Mouse (Mus musculus) kidney, adult 2 months (tissue): ENCODE results near the gene Park7. TPM values are rescaled to one million over a fixed set of nuclear protein-coding genes. Genes with fewer than 3 reads are reported as not detected.
"Not testable (repeated sequence)": the region's sequence is repeated elsewhere in the genome, so short reads cannot be mapped to it uniquely, and the experiment has no call there.

ENCODE experiments used
- DNase-seq: peaks from one replicate; pipeline ENCODE4 v3.0.0; 2021
- H3K27ac ChIP-seq: fragments of 200-500 bp; 2 replicates; pipeline ENCODE4 v1.5.1; 2012; ENCODE audit warnings: low read depth, low read length, control low read depth, inconsistent platforms; ENCODE audit not compliant: insufficient read depth
- H3K27me3 ChIP-seq: fragments of 200-500 bp; replicated peaks from 2 replicates; pipeline ENCODE4 v1.6.1; 2012; ENCODE audit warnings: mild to moderate bottlenecking, moderate library complexity, low read length, inconsistent platforms; ENCODE audit not compliant: control insufficient read depth, insufficient read depth
- H3K36me3 ChIP-seq: fragments of 200-500 bp; 2 replicates; pipeline ENCODE4 v1.6.1; 2012; ENCODE audit warnings: mild to moderate bottlenecking, moderate library complexity, low read length, inconsistent platforms; ENCODE audit not compliant: control insufficient read depth, insufficient read depth
- H3K4me1 ChIP-seq: fragments of 200-500 bp; 2 replicates; pipeline ENCODE4 v1.6.1; 2011; ENCODE audit warnings: low read length; ENCODE audit not compliant: control insufficient read depth, insufficient read depth
- H3K4me3 ChIP-seq: fragments of 200-500 bp; 2 replicates; pipeline ENCODE4 v1.5.1; 2011; ENCODE audit warnings: mild to moderate bottlenecking, low read depth, low read length, control low read depth; ENCODE audit not compliant: insufficient read depth
- CTCF ChIP-seq: fragments of 200-500 bp; conservative IDR thresholded peaks from 2 replicates; pipeline ENCODE4 v1.5.1; 2011; ENCODE audit warnings: low read depth, mild to moderate bottlenecking, control low read depth, low read length, moderate library complexity, mixed read lengths; ENCODE audit not compliant: insufficient read depth, insufficient read length
- POLR2A ChIP-seq: fragments of 200-500 bp; IDR thresholded peaks from one replicate; pipeline ENCODE4 v1.6.1; 2011; ENCODE audit warnings: low read depth, low read length, control low read depth
- WGBS: fragments of 180-500 bp; shearing (Covaris S2); methylation state at CpG from one replicate; pipeline ENCODE4 v1.1.7; 2018; 5-methylcytosine and 5-hydroxymethylcytosine counted together
- polyA plus RNA-seq: library from polyadenylated mRNA; depleted of rRNA; stranded (reverse); fragments of >200 nt; gene quantifications from 2 replicates; pipeline ENCODE4 v1.2.3, GENCODE M21; 2012

The Park7 gene
- polyA plus RNA-seq, 1 experiment = 444 TPM

- WGBS = 84% methylated on average over 10 of the region's 10 CpGs
Observed at GRCm38 (mm10) chr4:150875393-150875792, 38.8 kb downstream of the Park7 start.

GRCm38 (mm10) chr4:150874416-150874815, 39.8 kb downstream of the Park7 start:
- not testable (repeated sequence) for H3K27me3 ChIP-seq, DNase-seq
- WGBS = 49% methylated on average over 4 of the region's 4 CpGs

More at GRCm38 (mm10) chr4:150875393-150875792, 38.8 kb downstream of the Park7 start:
- no peak overlapping the region for H3K27ac ChIP-seq
- H3K27me3 ChIP-seq = no peaks in the 10 kb centered on the region
- TF ChIP-seq POLR2A = no peak
- no peak for TF ChIP-seq CTCF
- H3K4me3 ChIP-seq = no peak overlapping the region
- peak; percentile 1 for DNase-seq
- peaks cover 5% of the 10 kb centered on the region; the same call in 1 of the 2 replicates for H3K4me1 ChIP-seq
- no peaks in the 10 kb centered on the region for H3K36me3 ChIP-seq

GRCm38 (mm10) chr4:150872681-150873080, 41.6 kb downstream of the Park7 start:
- 56% methylated on average over 8 of the region's 8 CpGs for WGBS
- DNase-seq = no peak
- Histone ChIP-seq H3K36me3 (peaks cover 5% of the 10 kb centered on the region; the same call in 1 of the 2 replicates), H3K4me3 (no peak overlapping the region), H3K27ac (no peak overlapping the region), H3K27me3 (no peaks in the 10 kb centered on the region), H3K4me1 (peaks cover 13% of the 10 kb centered on the region; the same call in 1 of the 2 replicates)
- no peak for TF ChIP-seq POLR2A
- no peak for TF ChIP-seq CTCF

More at GRCm38 (mm10) chr4:150874416-150874815, 39.8 kb downstream of the Park7 start:
- not testable (repeated sequence) for H3K27ac ChIP-seq, H3K36me3 ChIP-seq, H3K4me3 ChIP-seq
- peaks cover 11% of the 10 kb centered on the region; the same call in 1 of the 2 replicates for H3K4me1 ChIP-seq

GRCm38 (mm10) chr4:150872139-150872651, 42.0 kb downstream of the Park7 start:
- WGBS = 34% methylated on average over 9 of the region's 9 CpGs
- Histone ChIP-seq H3K27ac (peak overlapping the region; percentile 47), H3K4me1 (peaks cover 13% of the 10 kb centered on the region; the same call in 1 of the 2 replicates), H3K36me3 (peaks cover 10% of the 10 kb centered on the region; the same call in 1 of the 2 replicates), H3K27me3 (no peaks in the 10 kb centered on the region), H3K4me3 (no peak overlapping the region)
- no peak for TF ChIP-seq CTCF
- TF ChIP-seq POLR2A = no peak
- peak; percentile 76 for DNase-seq

GRCm38 (mm10) chr4:150871392-150872138, 42.7 kb downstream of the Park7 start:
- H3K4me1 ChIP-seq = peaks cover 13% of the 10 kb centered on the region; the same call in 1 of the 2 replicates
- 22% methylated on average over 10 of the region's 10 CpGs for WGBS
- no peak overlapping the region for H3K4me3 ChIP-seq
- peak overlapping the region; percentile 4 for H3K27ac ChIP-seq
- peaks cover 11% of the 10 kb centered on the region; the same call in 1 of the 2 replicates for H3K36me3 ChIP-seq
- DNase-seq = peak; percentile 82
- H3K27me3 ChIP-seq = no peaks in the 10 kb centered on the region
- TF ChIP-seq POLR2A (peak; percentile 46), CTCF (no peak)

- TF ChIP-seq POLR2A = no peak
- peaks cover 14% of the 10 kb centered on the region; the same call in 1 of the 2 replicates for H3K4me1 ChIP-seq
- WGBS = 72% methylated on average over 13 of the region's 13 CpGs
- H3K27ac ChIP-seq = peak overlapping the region; percentile 4; the same call in 1 of the 2 replicates
- no peak overlapping the region for H3K4me3 ChIP-seq
- H3K27me3 ChIP-seq = no peaks in the 10 kb centered on the region
- H3K36me3 ChIP-seq = peaks cover 13% of the 10 kb centered on the region; the same call in 1 of the 2 replicates
- peak; percentile 50 for DNase-seq
Observed at GRCm38 (mm10) chr4:150870963-150871391, 43.3 kb downstream of the Park7 start.

- H3K4me1 ChIP-seq = peaks cover 16% of the 10 kb centered on the region
- WGBS = 30% methylated on average over 17 of the region's 17 CpGs
- no peaks in the 10 kb centered on the region for H3K27me3 ChIP-seq
- H3K36me3 ChIP-seq = peaks cover 22% of the 10 kb centered on the region
- H3K27ac ChIP-seq = peak overlapping the region; percentile 44
- DNase-seq = peak; percentile 61
- no peak overlapping the region for H3K4me3 ChIP-seq
- TF ChIP-seq CTCF (peak; percentile 1; the same call in 1 of the 2 replicates), POLR2A (no peak)
Observed at GRCm38 (mm10) chr4:150869276-150870197, 44.7 kb downstream of the Park7 start.
